Mouse (Mus musculus) forebrain, embryonic 11.5 days (tissue): ENCODE data around the gene Pik3r6. TPM values are rescaled to one million over a fixed set of nuclear protein-coding genes. Genes with fewer than 3 reads are reported as not detected.

Experiments used
- ATAC-seq: fragments of 200-750 bp; cut with Nextera tagmentation; replicated peaks from 2 replicates; pipeline ENCODE4 v1.8.0; 2017; ENCODE audit warnings: moderate TSS enrichment; ENCODE audit not compliant: low FRiP score
- DNase-seq: peaks from one replicate; pipeline ENCODE4 v3.0.0-alpha.2; 2017; ENCODE audit warnings: low spot score
- H3K27ac ChIP-seq: fragments of 300-500 bp; sonication (generic); 2 replicates; pipeline ENCODE4 v1.5.1; 2014; ENCODE audit warnings: low read depth, low read length
- H3K27me3 ChIP-seq: fragments of 300-500 bp; sonication (generic); 2 replicates; pipeline ENCODE4 v1.6.1; 2014; ENCODE audit warnings: mild to moderate bottlenecking, low read length, mixed read lengths; ENCODE audit not compliant: control insufficient read depth, insufficient read depth
- H3K36me3 ChIP-seq: fragments of 300-500 bp; sonication (generic); 2 replicates; pipeline ENCODE4 v1.6.1; 2014; ENCODE audit warnings: mild to moderate bottlenecking, low read length, moderate library complexity, mixed read lengths; ENCODE audit not compliant: control insufficient read depth, insufficient read depth
- H3K4me1 ChIP-seq: fragments of 300-500 bp; sonication (generic); replicated peaks from 2 replicates; pipeline ENCODE4 v1.6.1; 2014; ENCODE audit warnings: low read length, mixed read lengths; ENCODE audit not compliant: control insufficient read depth, insufficient read depth
- H3K4me2 ChIP-seq: fragments of 300-500 bp; sonication (generic); 2 replicates; pipeline ENCODE4 v1.6.1; 2014; ENCODE audit warnings: low read depth, mild to moderate bottlenecking, low read length, moderate library complexity, mixed read lengths; ENCODE audit not compliant: severe bottlenecking
- H3K4me3 ChIP-seq: fragments of 300-500 bp; sonication (generic); 2 replicates; pipeline ENCODE4 v1.5.1; 2014; ENCODE audit warnings: low read depth, low read length
- H3K9ac ChIP-seq: fragments of 300-500 bp; sonication (generic); 2 replicates; pipeline ENCODE4 v1.6.1; 2014; ENCODE audit warnings: low read length
- H3K9me3 ChIP-seq: fragments of 300-500 bp; sonication (generic); 2 replicates; pipeline ENCODE4 v1.6.1; 2016; ENCODE audit warnings: low read length, mixed read lengths; ENCODE audit not compliant: control insufficient read depth
- WGBS: fragments of 180-500 bp; shearing (Covaris S2); extraction: QIAGEN DNeasy Blood & Tissue Kit; methylation state at CpG from one replicate; pipeline ENCODE4 v1.1.7; 2014; 5-methylcytosine and 5-hydroxymethylcytosine counted together
- polyA plus RNA-seq: library from polyadenylated mRNA; unstranded; fragments of >200 nt; fragmentation: Nextera tagmentation; extraction: Ambion mirVana; gene quantifications from 2 replicates; pipeline ENCODE4 v1.2.1, GENCODE M21; 2014

The Pik3r6 gene
- polyA plus RNA-seq, 1 experiment from 2014 or later, result 1.6 TPM

GRCm38 (mm10) chr11:68513969-68514368 is 11.2 kb downstream of the Pik3r6 start:
- no peaks in the 10 kb centered on the region; the same call in 1 of the 2 replicates for H3K9me3 ChIP-seq
- no peaks in the 10 kb centered on the region for H3K27me3 ChIP-seq
- H3K4me1 ChIP-seq, result no peaks in the 10 kb centered on the region
- ATAC-seq (no peak), DNase-seq (no peak)
- H3K9ac ChIP-seq, result no peak overlapping the region
- H3K36me3 ChIP-seq, result no peaks in the 10 kb centered on the region
- no peak overlapping the region for H3K4me2 ChIP-seq
- 40% methylated on average over 3 of the region's 3 CpGs for WGBS
- no peak overlapping the region for H3K27ac ChIP-seq
- no peak overlapping the region for H3K4me3 ChIP-seq

GRCm38 (mm10) chr11:68519362-68519761 is 16.5 kb downstream of the Pik3r6 start:
- Histone ChIP-seq H3K36me3 (no peaks in the 10 kb centered on the region), H3K27ac (no peak overlapping the region), H3K4me2 (no peak overlapping the region), H3K9ac (no peak overlapping the region), H3K27me3 (no peaks in the 10 kb centered on the region), H3K4me1 (no peaks in the 10 kb centered on the region), H3K9me3 (no peaks in the 10 kb centered on the region; the same call in 1 of the 2 replicates), H3K4me3 (no peak overlapping the region)
- DNase-seq (no peak), ATAC-seq (no peak)
- 92% methylated on average over 4 of the region's 4 CpGs for WGBS

- WGBS, result 87% methylated on average over 5 of the region's 5 CpGs
- Histone ChIP-seq H3K4me1 (no peaks in the 10 kb centered on the region), H3K9ac (no peak overlapping the region), H3K36me3 (no peaks in the 10 kb centered on the region), H3K27me3 (no peaks in the 10 kb centered on the region), H3K4me3 (no peak overlapping the region), H3K9me3 (no peaks in the 10 kb centered on the region; the same call in 1 of the 2 replicates), H3K4me2 (no peak overlapping the region), H3K27ac (no peak overlapping the region)
- no peak for ATAC-seq
- no peak for DNase-seq
These were observed 17.0 kb downstream of the Pik3r6 start for GRCm38 (mm10) chr11:68519815-68520214.

- Histone ChIP-seq H3K4me2 (no peak overlapping the region), H3K36me3 (no peaks in the 10 kb centered on the region), H3K4me1 (no peaks in the 10 kb centered on the region), H3K4me3 (no peak overlapping the region), H3K9ac (no peak overlapping the region), H3K27ac (no peak overlapping the region), H3K9me3 (no peaks in the 10 kb centered on the region; the same call in 1 of the 2 replicates), H3K27me3 (no peaks in the 10 kb centered on the region)
- ATAC-seq, result no peak
- no peak for DNase-seq
- 89% methylated on average over 2 of the region's 2 CpGs for WGBS
These were observed 17.6 kb downstream of the Pik3r6 start for GRCm38 (mm10) chr11:68520439-68520838.

- Histone ChIP-seq H3K36me3 (no peaks in the 10 kb centered on the region), H3K9ac (no peak overlapping the region), H3K4me2 (no peak overlapping the region), H3K9me3 (no peaks in the 10 kb centered on the region; the same call in 1 of the 2 replicates), H3K4me3 (no peak overlapping the region), H3K27me3 (no peaks in the 10 kb centered on the region), H3K4me1 (no peaks in the 10 kb centered on the region), H3K27ac (no peak overlapping the region)
- WGBS, result 77% methylated on average over 5 of the region's 5 CpGs
- no peak for ATAC-seq
- DNase-seq, result no peak
These were observed 18.5 kb downstream of the Pik3r6 start for GRCm38 (mm10) chr11:68521352-68521751.

GRCm38 (mm10) chr11:68526441-68526840 is 23.6 kb downstream of the Pik3r6 start:
- no peak overlapping the region for H3K4me2 ChIP-seq
- H3K4me1 ChIP-seq, result no peaks in the 10 kb centered on the region
- DNase-seq (no peak), ATAC-seq (no peak)
- H3K36me3 ChIP-seq, result no peaks in the 10 kb centered on the region
- H3K4me3 ChIP-seq, result no peak overlapping the region
- 81% methylated on average over 4 of the region's 4 CpGs for WGBS
- H3K9ac ChIP-seq, result no peak overlapping the region
- no peaks in the 10 kb centered on the region; the same call in 1 of the 2 replicates for H3K27me3 ChIP-seq
- no peak overlapping the region for H3K27ac ChIP-seq
- H3K9me3 ChIP-seq, result no peaks in the 10 kb centered on the region

GRCm38 (mm10) chr11:68531066-68531806 is 28.4 kb downstream of the Pik3r6 start:
- no peaks in the 10 kb centered on the region for H3K9me3 ChIP-seq
- DNase-seq (no peak), ATAC-seq (no peak)
- no peak overlapping the region for H3K9ac ChIP-seq
- H3K4me3 ChIP-seq, result no peak overlapping the region
- no peaks in the 10 kb centered on the region; the same call in 1 of the 2 replicates for H3K27me3 ChIP-seq
- H3K4me2 ChIP-seq, result no peak overlapping the region
- H3K4me1 ChIP-seq, result no peaks in the 10 kb centered on the region
- H3K27ac ChIP-seq, result no peak overlapping the region
- H3K36me3 ChIP-seq, result no peaks in the 10 kb centered on the region
- WGBS, result 25% methylated on average over 16 of the region's 16 CpGs

GRCm38 (mm10) chr11:68531941-68532535 is 29.2 kb downstream of the Pik3r6 start:
- no peak overlapping the region for H3K27ac ChIP-seq
- no peak overlapping the region for H3K9ac ChIP-seq
- no peaks in the 10 kb centered on the region for H3K36me3 ChIP-seq
- no peak overlapping the region for H3K4me3 ChIP-seq
- WGBS, result 86% methylated on average over 11 of the region's 11 CpGs
- no peak for ATAC-seq
- no peaks in the 10 kb centered on the region for H3K4me1 ChIP-seq
- no peak for DNase-seq
- no peak overlapping the region for H3K4me2 ChIP-seq
- no peaks in the 10 kb centered on the region for H3K9me3 ChIP-seq
- H3K27me3 ChIP-seq, result no peaks in the 10 kb centered on the region; the same call in 1 of the 2 replicates
